Mouse (Mus musculus): Measurements from ENCODE around the gene Slc22a30. TPM values are rescaled to one million over a fixed set of nuclear protein-coding genes. Genes with fewer than 3 reads are reported as not detected.

The Slc22a30 gene
- polyA plus RNA-seq (2012; rRNA removed), result 0.05 and 0.13 TPM in 2 replicates

GRCm38 (mm10) chr19:8405011-8405410 is at the start of gene Slc22a30:
TSS of gene Slc22a30 (minus strand) at chr19:8405111.

Other genes with a start within 250 kb of the Slc22a30 start
- 0.03 and 0.05 TPM in 2 replicates for gene Slc22a29, start 186.2 kb downstream of the Slc22a30 start, polyA plus RNA-seq (2012; rRNA removed)
- gene Slc22a8, start 186.1 kb upstream of the Slc22a30 start, polyA plus RNA-seq (2012; rRNA removed), result 0.07 and 0.12 TPM in 2 replicates
- not detected in 2 replicates for gene Slc22a6, start 212.9 kb upstream of the Slc22a30 start, polyA plus RNA-seq (2012; rRNA removed)